Mouse (Mus musculus) megakaryocyte, embryonic 14.5 days (primary cell): Measurements from ENCODE around the gene Sik1.

Experiments used
- FLI1 ChIP-seq: IDR thresholded peaks from 2 replicates; pipeline ENCODE4 v1.6.1; 2012; ENCODE audit warnings: low read length, inconsistent platforms, mixed read lengths
- GATA1 ChIP-seq: IDR thresholded peaks from 3 replicates; pipeline ENCODE4 v1.6.1; 2012; ENCODE audit warnings: mixed read lengths, low read length, inconsistent platforms, borderline replicate concordance

- TF ChIP-seq FLI1 (no peak), GATA1 (no peak)
Measured at GRCm38 (mm10) chr17:31904036-31904435, 48.4 kb upstream of the Sik1 start.
